In genomic region chr9:70140340-70140739, GRCm38 (mm10) we compare ENCODE assay signal across 8 mouse cellular contexts. TPM values are rescaled to one million over a fixed set of nuclear protein-coding genes. Genes with fewer than 3 reads are reported as not detected.
DNase-seq lines count a peak whose midpoint lies in the region; ATAC-seq lines count a peak whose summit lies in the region.

No protein-coding gene starts in this region.

- no peak for ATAC-seq in heart, embryonic 11.5 days (replicated peaks; ENCODE audit: insufficient number of reproducible peaks, low FRiP score, low TSS enrichment)
- ATAC-seq in CD4-positive, CD25-positive, alpha-beta regulatory T cell, adult 4 months, result peak; percentile 54
- no peak for ATAC-seq in hindbrain, embryonic 11.5 days (ENCODE audit: low FRiP score)
- ATAC-seq in liver, embryonic 15.5 days (ENCODE audit: insufficient read depth), result no peak

- no peak overlapping the region for H3K27ac ChIP-seq in heart, embryonic 11.5 days (ENCODE audit: low read depth, low read length)
- no peak overlapping the region for H3K27ac ChIP-seq in hindbrain, embryonic 11.5 days (ENCODE audit: low read depth, low read length)
- H3K27ac ChIP-seq in liver, embryonic 15.5 days (replicated peaks), result no peak overlapping the region

- peaks cover 11% of the 10 kb centered on the region for H3K27me3 ChIP-seq in heart, embryonic 11.5 days (ENCODE audit: control insufficient read depth, insufficient read depth, low read length)
- peaks cover 4% of the 10 kb centered on the region; the same call in 1 of the 2 replicates for H3K27me3 ChIP-seq in hindbrain, embryonic 11.5 days (ENCODE audit: control insufficient read depth, insufficient read depth, low read length)
- peaks cover 42% of the 10 kb centered on the region for H3K27me3 ChIP-seq in liver, embryonic 15.5 days

- 59% methylated on average over 4 of the region's 4 CpGs for WGBS in heart, embryonic 11.5 days (ENCODE audit: insufficient replicate concordance)
- WGBS in hindbrain, embryonic 11.5 days, result 60% methylated on average over 4 of the region's 4 CpGs
- 34% methylated on average over 4 of the region's 4 CpGs for WGBS in liver, embryonic 15.5 days (ENCODE audit: insufficient replicate concordance)

- peak overlapping the region; percentile 93 for H3K4me2 ChIP-seq in heart, embryonic 11.5 days
- H3K4me2 ChIP-seq in hindbrain, embryonic 11.5 days (replicated peaks; ENCODE audit: low read depth, low read length), result peak overlapping the region; percentile 95
- H3K4me2 ChIP-seq in liver, embryonic 15.5 days, result peak overlapping the region; percentile 62; the same call in 1 of the 2 replicates

- no peaks in the 10 kb centered on the region for H3K9me3 ChIP-seq in heart, embryonic 11.5 days (replicated peaks; ENCODE audit: control insufficient read depth, low read length)
- H3K9me3 ChIP-seq in hindbrain, embryonic 11.5 days (ENCODE audit: control insufficient read depth, low read length), result no peaks in the 10 kb centered on the region
- no peaks in the 10 kb centered on the region for H3K9me3 ChIP-seq in liver, embryonic 15.5 days (replicated peaks)

- peak overlapping the region; percentile 70 for H3K4me3 ChIP-seq in heart, embryonic 11.5 days (ENCODE audit: low read depth, low read length)
- H3K4me3 ChIP-seq in hindbrain, embryonic 11.5 days (ENCODE audit: low read depth, low read length), result peak overlapping the region; percentile 65
- H3K4me3 ChIP-seq in liver, embryonic 15.5 days (replicated peaks), result no peak overlapping the region

- H3K36me3 ChIP-seq in heart, embryonic 11.5 days (ENCODE audit: control insufficient read depth, insufficient read depth, low read length), result no peaks in the 10 kb centered on the region
- no peaks in the 10 kb centered on the region for H3K36me3 ChIP-seq in hindbrain, embryonic 11.5 days (ENCODE audit: control insufficient read depth, insufficient read depth, low read length)
- no peaks in the 10 kb centered on the region for H3K36me3 ChIP-seq in liver, embryonic 15.5 days (replicated peaks)

- peaks cover 10% of the 10 kb centered on the region for H3K4me1 ChIP-seq in heart, embryonic 11.5 days (ENCODE audit: control insufficient read depth, insufficient read depth, low read length)
- no peaks in the 10 kb centered on the region; the same call in 1 of the 2 replicates for H3K4me1 ChIP-seq in hindbrain, embryonic 11.5 days (replicated peaks; ENCODE audit: control insufficient read depth, insufficient read depth, low read length)
- H3K4me1 ChIP-seq in liver, embryonic 15.5 days (replicated peaks), result peaks cover 2% of the 10 kb centered on the region; the same call in 1 of the 2 replicates

- no peak overlapping the region for H3K9ac ChIP-seq in heart, embryonic 11.5 days (ENCODE audit: low read depth, low read length)
- 0 out of 2 replicates have a peak overlapping the region, but pooled peaks have one; percentile 59 for H3K9ac ChIP-seq in hindbrain, embryonic 11.5 days (ENCODE audit: low read depth, low read length)
- H3K9ac ChIP-seq in liver, embryonic 15.5 days, result no peak overlapping the region

- DNase-seq in heart, postnatal 4 days, result no peak
- DNase-seq in hindbrain, embryonic 11.5 days (ENCODE audit: low spot score), result no peak
- DNase-seq in cerebellum, adult 11 months, result no peak
- DNase-seq in spleen, adult 18-20 months, result no peak
- no peak for DNase-seq in embryo, embryonic 11 days

RNA-seq across cellular contexts. Expression of gene Fam81a, which starts 2.0 kb away (rescaled TPM):
- 20.9 and 24.7 TPM in 2 replicates for polyA plus RNA-seq in heart, embryonic 11.5 days (2014; fragmentation: Nextera tagmentation; extraction: Ambion mirVana)
- total RNA-seq in heart, postnatal 4 days (2021), result 10 to 100 TPM; 25.4 to 28.1 TPM
- 1 to 10 TPM; 1.3 to 1.5 TPM for polyA plus RNA-seq in CD4-positive, CD25-positive, alpha-beta regulatory T cell, adult 4 months (2017; shearing (Covaris generic))
- polyA plus RNA-seq in hindbrain, embryonic 11.5 days (2014; fragmentation: Nextera tagmentation; extraction: Ambion mirVana), result 6.3 and 8.4 TPM in 2 replicates
- polyA plus RNA-seq in liver, embryonic 15.5 days (2015; fragmentation: Nextera tagmentation; extraction: Ambion mirVana), result 0.52 and 0.56 TPM in 2 replicates
